Mouse (Mus musculus) monocyte, adult 5-6 weeks (primary cell): ENCODE data around the gene Bco2. TPM values are rescaled to one million over a fixed set of nuclear protein-coding genes. Genes with fewer than 3 reads are reported as not detected.

Source experiments
- ATAC-seq: fragments of 153-309, 156-312 bp; replicated peaks from 2 replicates; pipeline ENCODE4 v1.8.0; 2017; ENCODE audit warnings: mild to moderate bottlenecking; ENCODE audit not compliant: low TSS enrichment, insufficient number of reproducible peaks, severe bottlenecking, poor library complexity, low FRiP score
- total RNA-seq: library from RNA; stranded (forward); fragments of 200-1000, 200-491, 200-594 nt; gene quantifications from 3 replicates; pipeline ENCODE4 v1.2.3, GENCODE M21; 2017

Gene Bco2
- total RNA-seq = 1.1 to 1.9 TPM (median 1.5 TPM) in 3 replicates

DNA sequence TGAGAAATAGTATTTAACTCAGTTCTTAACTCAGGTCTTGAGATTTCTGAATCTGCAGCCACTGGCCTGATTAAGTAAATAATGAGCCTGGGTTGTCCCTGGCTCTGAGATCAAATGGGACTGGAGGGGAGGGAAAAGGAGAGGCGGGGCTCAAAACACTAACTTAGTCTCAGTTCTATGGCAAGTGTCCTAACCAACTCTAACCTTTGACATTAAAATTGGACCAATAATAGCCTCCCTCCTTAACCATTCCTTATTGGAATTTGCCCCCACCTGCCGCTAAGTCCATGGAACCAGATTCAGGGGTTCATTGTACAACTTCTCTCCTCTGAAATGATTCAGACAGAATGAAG is at the start of gene Bco2:
Gene Bco2 (minus strand): TSS at position 88 of the 353 bp plus-strand sequence.
- ATAC-seq = no peak

DNA sequence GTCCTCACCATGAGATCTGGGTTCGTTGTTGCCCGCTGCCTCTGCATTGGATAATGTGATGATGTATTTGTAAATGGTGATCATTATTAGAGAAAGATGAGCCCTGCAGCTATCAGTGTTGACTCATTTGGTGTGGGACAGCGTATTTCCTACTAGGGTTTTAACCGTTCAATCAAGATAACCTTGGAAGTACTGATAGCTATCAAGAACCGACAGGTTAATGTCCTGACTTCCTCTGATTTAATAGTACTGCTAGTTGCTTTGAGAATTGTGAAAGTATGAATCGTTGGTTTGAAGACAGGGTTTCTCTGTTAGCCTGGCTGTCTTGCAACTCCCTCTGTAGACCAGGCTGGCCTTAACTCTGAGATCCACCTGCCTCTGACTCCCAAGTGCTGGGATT is 49.4 kb upstream of the Bco2 start:
- no peak for ATAC-seq

GRCm38 (mm10) chr9:50603998-50604324 is 49.0 kb upstream of the Bco2 start:
- ATAC-seq = no peak

- peak; percentile 95 for ATAC-seq
Observed at GRCm38 (mm10) chr9:50603189-50603997, 48.4 kb upstream of the Bco2 start, which contains the start of the genes Sdhd and Timm8b. Sdhd (minus strand) TSS chr9:50603812. Timm8b (plus strand) TSS chr9:50603910.

DNA sequence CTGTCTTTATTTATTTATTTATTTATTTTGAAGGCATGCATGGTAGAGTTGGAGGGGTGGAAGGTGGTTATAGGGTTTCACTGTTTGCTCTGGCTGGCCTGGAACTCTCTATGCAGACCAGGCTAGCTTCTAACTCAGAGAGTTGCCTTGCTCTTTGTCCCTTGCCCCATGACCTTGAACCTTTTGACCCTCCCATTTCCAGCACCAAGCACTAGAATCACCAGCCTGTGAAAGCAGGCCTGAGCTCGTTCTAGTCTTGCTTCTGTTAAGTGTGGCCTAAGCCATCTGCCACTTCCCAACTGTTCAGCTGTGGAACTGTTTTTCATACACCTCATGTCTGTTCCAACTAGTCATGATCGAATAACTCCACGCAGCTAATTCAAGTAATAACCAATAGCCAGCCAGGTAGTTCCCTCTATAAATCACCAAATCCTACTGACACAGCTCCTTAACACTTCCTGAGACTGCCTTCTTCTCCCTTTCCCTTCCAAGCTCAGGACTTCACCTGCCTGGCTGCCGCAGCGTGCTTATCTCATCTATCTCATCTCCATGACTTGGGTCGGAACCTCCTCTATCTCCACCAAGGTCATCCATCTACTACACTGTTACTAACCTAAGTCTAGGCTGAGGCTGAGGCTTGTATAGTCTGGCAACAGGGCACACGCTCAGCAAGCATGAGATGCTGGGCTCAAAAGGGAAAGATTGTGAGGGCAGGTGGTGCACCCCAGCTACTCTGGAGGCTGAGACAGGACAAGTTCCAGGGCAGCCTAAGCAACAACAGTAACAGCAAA is 47.3 kb upstream of the Bco2 start:
- no peak for ATAC-seq

- ATAC-seq = no peak
Observed at GRCm38 (mm10) chr9:50601536-50601935, 46.6 kb upstream of the Bco2 start.

DNA sequence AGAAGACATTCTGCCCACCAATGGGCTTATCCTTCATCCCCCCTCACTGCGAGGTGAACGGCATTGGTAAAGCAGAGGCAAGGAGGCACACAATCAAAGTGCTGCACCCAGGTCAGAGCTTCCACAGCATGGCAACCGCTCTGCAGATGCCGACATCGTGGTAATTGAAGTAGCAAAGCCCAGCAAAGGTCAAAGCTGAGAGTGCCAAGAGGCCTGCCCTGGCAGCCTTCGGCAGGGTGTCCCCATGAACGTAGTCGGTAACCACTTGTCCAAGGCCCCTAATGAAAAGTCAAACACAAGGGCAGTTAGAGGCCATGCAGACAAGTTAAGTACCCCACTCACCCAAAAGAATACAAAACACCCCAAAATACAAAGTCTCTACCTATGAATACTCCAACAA is 42.0 kb upstream of the Bco2 start:
- ATAC-seq = no peak

GRCm38 (mm10) chr9:50594794-50595417 is 39.9 kb upstream of the Bco2 start:
- no peak for ATAC-seq

DNA sequence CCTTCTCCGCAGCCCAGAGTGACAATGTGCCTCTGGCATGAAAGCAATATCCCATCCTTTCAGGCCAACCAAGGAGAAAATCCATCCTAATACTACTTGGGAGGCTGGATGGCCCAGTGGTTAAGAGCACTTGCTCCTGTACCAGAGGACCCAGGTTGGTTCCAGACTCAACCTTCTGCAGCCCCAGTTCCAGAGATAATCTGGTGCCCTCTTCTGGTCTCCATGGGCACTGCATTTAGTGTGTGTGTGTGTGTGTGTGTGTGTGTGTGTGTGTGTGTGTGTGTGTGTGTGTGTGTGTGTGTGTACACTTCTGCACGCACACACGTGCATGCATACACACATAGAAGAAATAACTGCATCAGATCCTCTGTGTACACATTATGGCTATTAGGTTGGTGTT is 38.6 kb upstream of the Bco2 start:
- ATAC-seq = no peak

DNA sequence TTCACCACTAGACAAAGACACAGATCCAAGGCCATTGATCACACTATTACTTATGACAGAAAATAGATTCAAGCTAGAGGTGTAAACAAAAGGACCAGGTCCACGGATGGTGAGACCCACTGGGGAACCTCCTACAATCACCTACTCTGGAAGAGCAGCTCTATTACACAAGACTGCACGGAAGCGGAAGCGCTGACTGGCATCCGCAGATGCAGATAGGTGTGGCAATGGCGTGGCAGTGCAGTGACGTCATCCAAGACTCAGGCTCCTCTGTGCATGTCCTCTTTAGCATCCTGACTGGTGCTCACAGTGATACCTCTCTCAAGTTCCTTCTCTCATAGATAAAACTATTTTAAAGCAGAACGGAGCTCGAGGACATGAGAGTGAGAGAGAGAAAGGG is 38.0 kb upstream of the Bco2 start:
- ATAC-seq = peak; percentile 88

- peak; percentile 74 for ATAC-seq
Observed at GRCm38 (mm10) chr9:50590856-50591518, 36.0 kb upstream of the Bco2 start.

GRCm38 (mm10) chr9:50586955-50587354 is 32.0 kb upstream of the Bco2 start:
- ATAC-seq = no peak

GRCm38 (mm10) chr9:50585145-50585818 is 30.3 kb upstream of the Bco2 start:
- ATAC-seq = no peak

DNA sequence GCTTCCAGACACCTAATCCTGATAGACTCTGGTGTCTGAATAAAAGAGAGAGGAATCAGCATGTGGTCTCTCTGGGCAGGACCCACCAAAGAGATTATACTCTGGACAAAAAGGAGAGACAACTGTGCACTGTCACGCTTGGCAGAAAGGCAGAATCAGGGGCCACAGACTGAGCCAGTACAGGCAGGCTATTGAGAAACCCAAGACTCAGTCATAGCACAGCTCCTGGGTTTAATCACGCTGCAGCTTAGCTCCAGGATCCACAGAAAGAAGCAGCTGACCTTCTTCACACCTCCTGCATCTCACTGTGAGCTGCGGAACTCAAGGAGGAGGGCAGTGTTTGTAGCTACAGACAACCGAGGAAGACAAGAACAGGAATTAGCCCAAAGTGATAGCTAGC is 25.4 kb upstream of the Bco2 start:
- ATAC-seq = no peak

GRCm38 (mm10) chr9:50569599-50570525 is 14.9 kb upstream of the Bco2 start:
- ATAC-seq = no peak

- no peak for ATAC-seq
Observed at GRCm38 (mm10) chr9:50567881-50568280, 12.9 kb upstream of the Bco2 start.

- no peak for ATAC-seq
Observed at GRCm38 (mm10) chr9:50567372-50567771, 12.4 kb upstream of the Bco2 start.

DNA sequence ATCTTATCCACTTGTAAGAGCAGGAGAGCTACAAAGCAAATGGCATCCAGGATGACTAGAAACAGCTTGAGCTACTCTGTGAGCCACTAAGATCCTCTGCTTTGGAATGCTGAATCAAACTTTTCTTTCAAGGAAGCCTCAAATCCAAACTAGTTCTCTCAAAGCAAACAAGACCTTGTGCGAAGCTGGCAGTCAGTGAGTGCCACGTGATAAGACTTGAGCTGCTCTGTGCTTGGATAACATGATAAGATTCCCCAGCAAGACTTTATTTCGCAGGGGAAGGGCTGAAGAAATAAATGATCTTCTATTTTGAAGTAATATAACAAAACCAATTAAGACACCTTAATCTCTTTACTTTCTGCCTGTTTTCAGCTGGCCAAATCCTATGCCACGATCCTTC is 11.0 kb upstream of the Bco2 start:
- ATAC-seq = no peak
